Mouse (Mus musculus): ENCODE results near the gene Actr1a.

The Actr1a gene

GRCm38 (mm10) chr19:46348761-46349458 lies 46.6 kb downstream of the Actr1a start:
- DNase-seq: peak; percentile 89

- peak; percentile 36 for DNase-seq
Measured at GRCm38 (mm10) chr19:46347936-46348668, 47.4 kb downstream of the Actr1a start.

GRCm38 (mm10) chr19:46347146-46347545 lies 48.4 kb downstream of the Actr1a start:
- DNase-seq: no peak

GRCm38 (mm10) chr19:46344710-46345419 lies 50.7 kb downstream of the Actr1a start:
- no peak for DNase-seq

GRCm38 (mm10) chr19:46339287-46339971 lies 56.1 kb downstream of the Actr1a start:
- no peak for DNase-seq

GRCm38 (mm10) chr19:46338942-46339286 lies 56.6 kb downstream of the Actr1a start:
- no peak for DNase-seq

GRCm38 (mm10) chr19:46338331-46338936 lies 57.1 kb downstream of the Actr1a start, which contains the start of gene Cuedc2:
TSS of gene Cuedc2 (minus strand) at chr19:46338702.
- peak; percentile 96 for DNase-seq

- DNase-seq: no peak
Measured at GRCm38 (mm10) chr19:46337719-46338330, 57.7 kb downstream of the Actr1a start.

- DNase-seq: no peak
Measured at GRCm38 (mm10) chr19:46333906-46334305, 61.6 kb downstream of the Actr1a start.

- DNase-seq: peak; percentile 19
Measured at GRCm38 (mm10) chr19:46332721-46333339, 62.7 kb downstream of the Actr1a start.

- no peak for DNase-seq
Measured at GRCm38 (mm10) chr19:46331936-46332335, 63.6 kb downstream of the Actr1a start.

- no peak for DNase-seq
Measured at GRCm38 (mm10) chr19:46331326-46331725, 64.2 kb downstream of the Actr1a start.

- DNase-seq: no peak
Measured at GRCm38 (mm10) chr19:46330696-46331095, 64.9 kb downstream of the Actr1a start.

GRCm38 (mm10) chr19:46329951-46330350 lies 65.6 kb downstream of the Actr1a start:
- DNase-seq: peak; percentile 88

- no peak for DNase-seq
Measured at GRCm38 (mm10) chr19:46329031-46329641, 66.4 kb downstream of the Actr1a start.

- peak; percentile 96 for DNase-seq
Measured at GRCm38 (mm10) chr19:46328081-46329030, 67.2 kb downstream of the Actr1a start, which contains the start of gene Fbxl15. TSS of gene Fbxl15 (plus strand) at chr19:46328184.

- DNase-seq: no peak
Measured at GRCm38 (mm10) chr19:46327531-46328064, 68.0 kb downstream of the Actr1a start.

Measured in embryo, embryonic 11 days (tissue).